Mouse (Mus musculus) G1E (cell line): ENCODE data around the gene Mrap2. TPM values are rescaled to one million over a fixed set of nuclear protein-coding genes. Genes with fewer than 3 reads are reported as not detected.

Experiments used
- ATAC-seq: 2 replicates; pipeline ENCODE4 v1.8.0; 2016; ENCODE audit warnings: mild to moderate bottlenecking; ENCODE audit not compliant: insufficient number of reproducible peaks, poor library complexity, low FRiP score, severe bottlenecking; ENCODE audit errors: extremely low read depth
- DNase-seq: peaks from one replicate; pipeline ENCODE4 v3.0.0; 2012; ENCODE audit warnings: low spot score
- H3K27me3 ChIP-seq: 2 replicates; pipeline ENCODE4 v1.6.1; 2012; ENCODE audit warnings: mild to moderate bottlenecking, low read length, inconsistent platforms; ENCODE audit not compliant: insufficient read depth
- H3K36me3 ChIP-seq: replicated peaks from 2 replicates; pipeline ENCODE3; 2012; ENCODE audit warnings: mild to moderate bottlenecking, inconsistent platforms
- H3K4me1 ChIP-seq: 2 replicates; pipeline ENCODE4 v1.6.1; 2012; ENCODE audit warnings: low read depth, low read length, inconsistent platforms, mixed read lengths; ENCODE audit not compliant: insufficient read depth
- H3K4me3 ChIP-seq: 2 replicates; pipeline ENCODE4 v1.5.1; 2012; ENCODE audit warnings: low read depth, mild to moderate bottlenecking, inconsistent platforms, low read length, moderate library complexity, mixed read lengths
- H3K9me3 ChIP-seq: replicated peaks from 2 replicates; pipeline ENCODE4 v1.6.1; 2012; ENCODE audit warnings: inconsistent platforms
- CTCF ChIP-seq: IDR thresholded peaks from 2 replicates; pipeline ENCODE4 v1.5.1; 2012; ENCODE audit warnings: low read depth, low read length, inconsistent platforms, mixed read lengths
- GATA1 ChIP-seq: IDR thresholded peaks from 2 replicates; pipeline ENCODE4 v1.6.1; 2012; ENCODE audit warnings: borderline replicate concordance, low read length, inconsistent platforms, mixed read lengths
- GATA2 ChIP-seq: IDR thresholded peaks from 2 replicates; pipeline ENCODE4 v1.6.1; 2012; ENCODE audit warnings: low read depth, low read length, inconsistent platforms, borderline replicate concordance
- POLR2AphosphoS5 ChIP-seq: IDR thresholded peaks from 2 replicates; pipeline ENCODE4 v1.6.1; 2012; ENCODE audit warnings: low read depth, low read length, inconsistent platforms; ENCODE audit not compliant: insufficient replicate concordance
- TAL1 ChIP-seq: conservative IDR thresholded peaks from 2 replicates; pipeline ENCODE4 v1.6.1; 2012; ENCODE audit warnings: low read depth, low read length, inconsistent platforms, mixed read lengths
- polyA plus RNA-seq: library from polyadenylated mRNA; stranded (reverse); fragments of >175 nt; gene quantifications from 2 replicates; pipeline ENCODE4 v1.2.3, GENCODE M21; 2012
- total RNA-seq, 2 experiments: library from RNA; stranded (forward) in 1 of 2; stranded (reverse) in 1 of 2; fragments of 200-1000 nt in 1 of 2; fragments of >200 nt in 1 of 2; fragmentation: Nextera tagmentation in 1 of 2; gene quantifications; 2 replicates each; pipeline ENCODE4 v1.2.3; 2014 to 2017

Gene Mrap2
- total and polyA plus RNA-seq, 3 experiments: not detected

DNA sequence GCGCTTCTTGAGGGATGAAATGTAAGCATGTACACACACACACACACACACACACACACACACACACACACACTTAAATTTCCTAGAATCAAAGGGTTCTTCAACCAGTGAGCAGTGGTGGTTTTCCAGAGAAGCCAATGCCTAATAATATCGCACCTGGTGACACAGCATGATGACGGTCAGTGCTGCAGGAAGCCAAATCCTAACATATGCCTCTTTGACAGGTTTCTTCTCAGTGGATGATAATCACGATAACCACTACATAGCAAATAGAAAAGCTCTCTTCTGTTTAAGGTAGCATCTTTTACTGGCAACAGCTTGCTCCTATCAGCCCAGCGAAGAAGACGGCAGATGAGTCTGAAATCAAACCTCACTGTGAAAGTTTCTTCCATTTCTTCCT lies 53.9 kb downstream of the Mrap2 start:
- H3K4me1 ChIP-seq: no peaks in the 10 kb centered on the region
- peaks cover 61% of the 10 kb centered on the region for H3K36me3 ChIP-seq
- no peak for TF ChIP-seq POLR2AphosphoS5
- TF ChIP-seq CTCF: no peak
- no peak for TF ChIP-seq GATA2
- TF ChIP-seq GATA1: no peak
- no peak for TF ChIP-seq TAL1
- H3K9me3 ChIP-seq: no peaks in the 10 kb centered on the region
- no peaks in the 10 kb centered on the region for H3K27me3 ChIP-seq
- ATAC-seq (no peak), DNase-seq (no peak)
- no peak overlapping the region for H3K4me3 ChIP-seq

DNA sequence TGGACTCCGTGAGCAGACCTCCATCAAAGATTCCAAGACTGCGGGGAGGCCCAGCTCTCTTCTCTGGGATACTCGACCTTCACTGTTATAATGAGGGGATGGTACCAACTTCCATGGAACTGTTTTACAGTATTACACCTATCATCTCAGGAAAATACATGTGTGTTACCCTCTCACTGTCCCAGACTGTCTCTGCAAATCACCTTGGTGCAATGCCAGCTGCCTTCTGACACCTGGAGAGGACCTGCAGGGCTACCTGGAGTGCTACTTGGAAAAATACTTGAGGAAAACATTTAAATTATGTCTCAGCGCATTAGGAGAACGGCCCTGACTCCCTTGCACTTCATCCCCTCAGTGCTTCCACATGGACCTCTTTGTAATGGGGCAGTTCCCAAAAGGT lies 56.3 kb downstream of the Mrap2 start:
- no peak overlapping the region for H3K4me3 ChIP-seq
- H3K36me3 ChIP-seq: peaks cover 68% of the 10 kb centered on the region
- ATAC-seq: no peak
- no peaks in the 10 kb centered on the region for H3K27me3 ChIP-seq
- no peaks in the 10 kb centered on the region for H3K4me1 ChIP-seq
- TF ChIP-seq TAL1: no peak
- no peak for TF ChIP-seq CTCF
- no peak for TF ChIP-seq GATA2
- no peak for TF ChIP-seq GATA1
- no peak for TF ChIP-seq POLR2AphosphoS5
- H3K9me3 ChIP-seq: no peaks in the 10 kb centered on the region
- DNase-seq: no peak

DNA sequence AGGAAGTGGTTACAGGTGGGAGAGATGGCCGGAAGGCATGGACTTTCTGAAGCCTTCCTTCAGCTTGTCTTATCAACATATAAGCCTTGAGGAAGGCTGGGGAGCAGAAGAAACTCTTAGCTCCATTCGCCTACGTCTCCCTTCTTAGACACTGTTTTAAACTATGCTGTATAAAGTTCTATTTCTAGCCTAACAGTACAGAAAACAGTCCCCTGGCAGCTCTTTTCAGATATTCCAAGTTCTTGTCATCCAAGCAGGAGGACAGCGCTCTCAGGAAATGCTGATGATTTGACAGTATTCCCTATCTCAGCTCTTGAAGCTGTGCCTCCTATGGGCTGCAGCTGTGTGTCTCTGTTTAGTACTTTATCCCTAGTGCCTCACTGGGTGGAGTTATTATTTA lies 56.8 kb downstream of the Mrap2 start:
- Histone ChIP-seq H3K9me3 (no peaks in the 10 kb centered on the region), H3K36me3 (peaks cover 69% of the 10 kb centered on the region), H3K4me3 (no peak overlapping the region), H3K27me3 (no peaks in the 10 kb centered on the region), H3K4me1 (no peaks in the 10 kb centered on the region)
- ATAC-seq (no peak), DNase-seq (no peak)
- no peak for TF ChIP-seq POLR2AphosphoS5
- TF ChIP-seq GATA1: no peak
- no peak for TF ChIP-seq CTCF
- no peak for TF ChIP-seq TAL1
- TF ChIP-seq GATA2: no peak

DNA sequence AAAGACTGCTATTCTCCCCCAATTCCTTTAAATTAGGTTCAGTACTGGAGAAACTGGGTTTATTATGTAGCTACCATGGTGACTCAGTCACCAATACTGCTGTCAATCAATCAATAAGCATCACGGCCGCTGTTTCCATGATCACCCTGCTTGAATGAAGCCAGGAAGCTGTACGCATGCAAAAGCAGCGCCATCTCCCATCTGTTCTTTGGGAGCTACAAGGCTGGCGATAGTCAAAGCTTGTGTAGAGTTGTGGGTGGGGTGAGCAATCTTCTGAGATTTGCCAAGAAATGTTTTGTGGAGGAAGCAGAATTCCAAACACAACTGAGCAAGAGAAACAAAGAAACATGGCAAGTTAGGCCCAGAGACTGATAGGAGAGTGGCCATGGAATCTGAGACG lies 58.3 kb downstream of the Mrap2 start:
- no peak for ATAC-seq
- Histone ChIP-seq H3K4me3 (no peak overlapping the region), H3K9me3 (no peaks in the 10 kb centered on the region), H3K36me3 (peaks cover 71% of the 10 kb centered on the region), H3K4me1 (peaks cover 8% of the 10 kb centered on the region; the same call in 1 of the 2 replicates), H3K27me3 (no peaks in the 10 kb centered on the region)
- no peak for DNase-seq
- no peak for TF ChIP-seq TAL1
- TF ChIP-seq CTCF: no peak
- no peak for TF ChIP-seq GATA2
- no peak for TF ChIP-seq GATA1
- no peak for TF ChIP-seq POLR2AphosphoS5

DNA sequence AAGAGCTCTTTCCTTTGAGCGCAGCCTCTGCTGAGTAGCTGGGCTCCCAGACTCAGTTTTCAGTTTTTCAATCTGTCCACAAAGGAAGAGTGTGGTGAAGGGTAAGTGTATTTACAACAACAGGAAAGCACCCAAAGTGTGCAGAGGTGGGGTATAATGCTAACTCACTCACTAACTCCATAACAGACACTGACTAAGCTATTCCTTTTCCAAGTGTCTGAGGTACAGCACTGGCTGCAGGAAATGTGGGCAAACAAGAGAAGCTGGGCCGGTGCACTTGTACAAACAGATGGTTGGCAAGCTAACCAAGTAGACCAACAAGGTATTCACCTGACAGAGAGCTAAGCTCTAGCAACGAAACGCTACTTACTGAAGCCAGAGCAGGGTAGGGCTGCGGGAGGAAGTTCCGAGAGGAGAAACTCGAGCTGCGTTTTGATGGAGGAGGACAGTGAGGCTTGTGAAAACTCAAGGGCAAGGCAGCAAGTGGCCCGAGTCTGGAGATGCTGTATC lies 66.8 kb downstream of the Mrap2 start:
- Histone ChIP-seq H3K9me3 (no peaks in the 10 kb centered on the region), H3K4me3 (no peak overlapping the region), H3K4me1 (peaks cover 8% of the 10 kb centered on the region; the same call in 1 of the 2 replicates), H3K27me3 (no peaks in the 10 kb centered on the region), H3K36me3 (peaks cover 64% of the 10 kb centered on the region)
- no peak for DNase-seq
- TF ChIP-seq GATA2: no peak
- no peak for TF ChIP-seq GATA1
- no peak for TF ChIP-seq TAL1
- TF ChIP-seq CTCF: no peak
- TF ChIP-seq POLR2AphosphoS5: no peak
- ATAC-seq: no peak

DNA sequence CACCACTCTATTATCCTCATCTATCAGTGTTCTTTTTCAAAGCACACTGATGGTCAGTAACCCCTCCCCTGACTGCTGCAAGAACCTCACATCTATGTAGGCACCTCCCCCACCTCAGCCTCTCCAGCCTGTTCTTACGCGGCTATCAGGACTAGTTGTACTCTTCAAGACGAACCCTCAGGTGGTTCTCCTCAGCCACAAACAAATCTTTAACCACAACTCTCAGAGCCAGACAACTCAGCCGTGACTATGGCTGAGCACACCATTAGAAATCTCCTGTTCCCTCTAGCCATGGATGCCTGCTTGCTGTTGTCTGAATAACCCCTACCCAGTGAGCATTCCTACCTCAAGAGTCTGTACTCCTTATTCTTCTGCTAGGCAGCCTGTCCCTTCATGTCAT lies 69.1 kb downstream of the Mrap2 start:
- H3K27me3 ChIP-seq: no peaks in the 10 kb centered on the region
- no peak overlapping the region for H3K4me3 ChIP-seq
- no peak for DNase-seq
- no peaks in the 10 kb centered on the region for H3K4me1 ChIP-seq
- no peak for ATAC-seq
- TF ChIP-seq GATA1 (no peak), GATA2 (no peak), POLR2AphosphoS5 (no peak), CTCF (no peak), TAL1 (no peak)
- peaks cover 55% of the 10 kb centered on the region for H3K36me3 ChIP-seq
- H3K9me3 ChIP-seq: no peaks in the 10 kb centered on the region

Other genes with a start within 250 kb of the Mrap2 start
- not detected in 2 replicates for gene Ripply2, start 128.8 kb upstream of the Mrap2 start, total RNA-seq (2014; fragmentation: Nextera tagmentation)
- not detected in 2 replicates for gene Ripply2, start 128.8 kb upstream of the Mrap2 start, total RNA-seq (2017)
- not detected in 2 replicates for gene Ripply2, start 128.8 kb upstream of the Mrap2 start, polyA plus RNA-seq
- 47.0 and 51.4 TPM in 2 replicates for gene Cyb5r4, start 122.3 kb upstream of the Mrap2 start, total RNA-seq (2014; fragmentation: Nextera tagmentation)
- 95.9 and 116 TPM in 2 replicates for gene Cyb5r4, start 122.3 kb upstream of the Mrap2 start, total RNA-seq (2017)
- gene Cyb5r4, start 122.3 kb upstream of the Mrap2 start, polyA plus RNA-seq: 11.9 and 13.8 TPM in 2 replicates
- 17.8 and 18.8 TPM in 2 replicates for gene Cep162, start 111.2 kb downstream of the Mrap2 start, total RNA-seq (2014; fragmentation: Nextera tagmentation)
- 13.0 and 17.5 TPM in 2 replicates for gene Cep162, start 111.2 kb downstream of the Mrap2 start, total RNA-seq (2017)
- gene Cep162, start 111.2 kb downstream of the Mrap2 start, polyA plus RNA-seq: 0.78 and 1.4 TPM in 2 replicates